Mouse (Mus musculus): Measurements from ENCODE around the gene Kcnh2.

The Kcnh2 gene

GRCm38 (mm10) chr5:24378700-24379099 is 27.3 kb upstream of the Kcnh2 start:
- no peak for DNase-seq (ENCODE audit: low spot score)

- DNase-seq (ENCODE audit: low spot score): no peak
These were observed 23.4 kb upstream of the Kcnh2 start for GRCm38 (mm10) chr5:24374666-24375328.

GRCm38 (mm10) chr5:24374216-24374615 is 22.8 kb upstream of the Kcnh2 start:
- DNase-seq (ENCODE audit: low spot score): no peak

GRCm38 (mm10) chr5:24373807-24374206 is 22.4 kb upstream of the Kcnh2 start:
- no peak for DNase-seq (ENCODE audit: low spot score)

GRCm38 (mm10) chr5:24369767-24370166 is 18.4 kb upstream of the Kcnh2 start:
- no peak for DNase-seq (ENCODE audit: low spot score)

- DNase-seq (ENCODE audit: low spot score): no peak
These were observed 15.0 kb upstream of the Kcnh2 start for GRCm38 (mm10) chr5:24366426-24366825.

GRCm38 (mm10) chr5:24365528-24365927 is 14.1 kb upstream of the Kcnh2 start:
- DNase-seq (ENCODE audit: low spot score): no peak

GRCm38 (mm10) chr5:24364963-24365362 is 13.6 kb upstream of the Kcnh2 start:
- no peak for DNase-seq (ENCODE audit: low spot score)

- no peak for DNase-seq (ENCODE audit: low spot score)
These were observed 13.1 kb upstream of the Kcnh2 start, which contains the start of gene Nos3 for GRCm38 (mm10) chr5:24364508-24364907. Nos3 (plus strand) TSS chr5:24364810.

GRCm38 (mm10) chr5:24364061-24364460 is 12.7 kb upstream of the Kcnh2 start:
- DNase-seq (ENCODE audit: low spot score): no peak

- DNase-seq (ENCODE audit: low spot score): no peak
These were observed 12.1 kb upstream of the Kcnh2 start for GRCm38 (mm10) chr5:24363467-24363866.

GRCm38 (mm10) chr5:24360792-24361454 is 9.5 kb upstream of the Kcnh2 start:
- DNase-seq (ENCODE audit: low spot score): peak; percentile 90

- peak; percentile 62 for DNase-seq (ENCODE audit: low spot score)
These were observed 6.1 kb upstream of the Kcnh2 start for GRCm38 (mm10) chr5:24357461-24357860.

GRCm38 (mm10) chr5:24356764-24357163 is 5.4 kb upstream of the Kcnh2 start:
- DNase-seq (ENCODE audit: low spot score): no peak

GRCm38 (mm10) chr5:24353327-24353726 is 1.9 kb upstream of the Kcnh2 start:
- no peak for DNase-seq (ENCODE audit: low spot score)

GRCm38 (mm10) chr5:24352251-24352859 is 951 bp upstream of the Kcnh2 start:
- DNase-seq (ENCODE audit: low spot score): peak; percentile 52

GRCm38 (mm10) chr5:24351701-24352171 is 332 bp upstream of the Kcnh2 start:
- DNase-seq (ENCODE audit: low spot score): peak; percentile 68

GRCm38 (mm10) chr5:24350531-24351250 is 713 bp downstream of the Kcnh2 start:
- no peak for DNase-seq (ENCODE audit: low spot score)

GRCm38 (mm10) chr5:24350073-24350472 is 1.3 kb downstream of the Kcnh2 start:
- no peak for DNase-seq (ENCODE audit: low spot score)

GRCm38 (mm10) chr5:24348546-24348945 is 2.9 kb downstream of the Kcnh2 start:
- DNase-seq (ENCODE audit: low spot score): peak; percentile 45

GRCm38 (mm10) chr5:24348128-24348527 is 3.3 kb downstream of the Kcnh2 start:
- peak; percentile 45 for DNase-seq (ENCODE audit: low spot score)

GRCm38 (mm10) chr5:24347186-24347875 is 4.1 kb downstream of the Kcnh2 start:
- no peak for DNase-seq (ENCODE audit: low spot score)

Measured in ovary, postnatal 14 days (tissue).